Mouse (Mus musculus): ENCODE measurements at regions not wholly inside any gene's neighbourhood (a gene's known extent, or its start where the extent isn't known, plus 50 kb on each side); places are given as distances from the start of the nearest gene placed in this dataset.
A peak's percentile ranks its signal among the peaks of the same experiment; 100 is the strongest.

- Histone ChIP-seq H3K4me3 (no peak overlapping the region), H3K4me1 (replicated peaks) (no peaks in the 10 kb centered on the region), H3K4me2 (no peak overlapping the region), H3K27ac (replicated peaks) (no peak overlapping the region), H3K9ac (no peak overlapping the region), H3K27me3 (no peaks in the 10 kb centered on the region), H3K36me3 (no peaks in the 10 kb centered on the region), H3K9me3 (no peaks in the 10 kb centered on the region)
- WGBS, result 73% methylated on average over 2 of the region's 2 CpGs
- ATAC-seq (ENCODE audit: low FRiP score, low read depth), result no peak
Measured at GRCm38 (mm10) chr15:86811821-86812220, 597.6 kb downstream of the Tbc1d22a start.

GRCm38 (mm10) chr15:86814808-86815421 lies 600.7 kb downstream of the Tbc1d22a start:
- Histone ChIP-seq H3K9me3 (no peaks in the 10 kb centered on the region), H3K9ac (no peak overlapping the region), H3K36me3 (no peaks in the 10 kb centered on the region), H3K4me2 (no peak overlapping the region), H3K27ac (replicated peaks) (no peak overlapping the region), H3K27me3 (no peaks in the 10 kb centered on the region), H3K4me3 (no peak overlapping the region), H3K4me1 (replicated peaks) (no peaks in the 10 kb centered on the region)
- no peak for ATAC-seq (ENCODE audit: low FRiP score, low read depth)
- 64% methylated on average over 8 of the region's 8 CpGs for WGBS

- Histone ChIP-seq H3K9ac (no peak overlapping the region), H3K27ac (replicated peaks) (peak overlapping the region; percentile 67)
- ATAC-seq (ENCODE audit: low FRiP score, low read depth), result 0 out of 2 replicates have a peak, but pooled peaks have one; percentile 11
Measured at GRCm38 (mm10) chr15:86835996-86836395, 621.7 kb downstream of the Tbc1d22a start.

GRCm38 (mm10) chr15:86852161-86852870 lies 638.1 kb downstream of the Tbc1d22a start:
- Histone ChIP-seq H3K36me3 (no peaks in the 10 kb centered on the region), H3K4me3 (no peak overlapping the region), H3K4me2 (no peak overlapping the region), H3K4me1 (replicated peaks) (peaks cover 9% of the 10 kb centered on the region), H3K9me3 (no peaks in the 10 kb centered on the region), H3K9ac (no peak overlapping the region), H3K27ac (replicated peaks) (no peak overlapping the region), H3K27me3 (no peaks in the 10 kb centered on the region)
- ATAC-seq (ENCODE audit: low FRiP score, low read depth), result no peak
- WGBS, result 18% methylated on average over 11 of the region's 11 CpGs

More at GRCm38 (mm10) chr15:86835996-86836395, 621.7 kb downstream of the Tbc1d22a start:
- H3K4me3 ChIP-seq, result no peak overlapping the region
- H3K4me1 ChIP-seq (replicated peaks), result peaks cover 10% of the 10 kb centered on the region
- no peaks in the 10 kb centered on the region for H3K36me3 ChIP-seq
- H3K27me3 ChIP-seq, result no peaks in the 10 kb centered on the region
- H3K4me2 ChIP-seq, result no peak overlapping the region
- WGBS, result 46% methylated on average over 6 of the region's 6 CpGs
- no peaks in the 10 kb centered on the region for H3K9me3 ChIP-seq

- H3K9ac ChIP-seq, result no peak overlapping the region
- H3K27me3 ChIP-seq, result no peaks in the 10 kb centered on the region
- no peak overlapping the region for H3K4me3 ChIP-seq
- H3K4me2 ChIP-seq, result no peak overlapping the region
- no peaks in the 10 kb centered on the region for H3K36me3 ChIP-seq
- H3K9me3 ChIP-seq, result no peaks in the 10 kb centered on the region
- H3K27ac ChIP-seq (replicated peaks), result no peak overlapping the region
- WGBS, result 37% methylated on average over 3 of the region's 3 CpGs
- ATAC-seq (ENCODE audit: low FRiP score, low read depth), result no peak
- H3K4me1 ChIP-seq (replicated peaks), result no peaks in the 10 kb centered on the region
Measured at GRCm38 (mm10) chr15:86858356-86858906, 644.2 kb downstream of the Tbc1d22a start.

GRCm38 (mm10) chr15:86875721-86876309 lies 661.6 kb downstream of the Tbc1d22a start:
- 12% methylated on average over 7 of the region's 7 CpGs for WGBS
- ATAC-seq (ENCODE audit: low FRiP score, low read depth), result no peak
- no peak overlapping the region for H3K4me3 ChIP-seq
- H3K4me1 ChIP-seq (replicated peaks), result peaks cover 15% of the 10 kb centered on the region
- no peak overlapping the region for H3K27ac ChIP-seq (replicated peaks)
- H3K27me3 ChIP-seq, result no peaks in the 10 kb centered on the region
- H3K9ac ChIP-seq, result no peak overlapping the region
- no peaks in the 10 kb centered on the region for H3K36me3 ChIP-seq
- no peaks in the 10 kb centered on the region for H3K9me3 ChIP-seq
- H3K4me2 ChIP-seq, result peak overlapping the region; percentile 11; the same call in 1 of the 2 replicates

GRCm38 (mm10) chr15:86896974-86897373 lies 647.1 kb upstream of the Fam19a5 start:
- no peak overlapping the region for H3K4me2 ChIP-seq
- H3K4me3 ChIP-seq, result no peak overlapping the region
- WGBS, result 64% methylated on average over 6 of the region's 6 CpGs
- H3K27ac ChIP-seq (replicated peaks), result no peak overlapping the region
- no peaks in the 10 kb centered on the region for H3K36me3 ChIP-seq
- no peaks in the 10 kb centered on the region for H3K27me3 ChIP-seq
- no peak for ATAC-seq (ENCODE audit: low FRiP score, low read depth)
- no peaks in the 10 kb centered on the region for H3K4me1 ChIP-seq (replicated peaks)
- no peak overlapping the region for H3K9ac ChIP-seq
- no peaks in the 10 kb centered on the region for H3K9me3 ChIP-seq

- ATAC-seq (ENCODE audit: low FRiP score, low read depth), result no peak
- no peak overlapping the region for H3K27ac ChIP-seq (replicated peaks)
- WGBS, result 37% methylated on average over 1 of the region's 1 CpGs
- H3K4me2 ChIP-seq, result no peak overlapping the region
- no peaks in the 10 kb centered on the region for H3K9me3 ChIP-seq
- H3K36me3 ChIP-seq, result no peaks in the 10 kb centered on the region
- no peak overlapping the region for H3K9ac ChIP-seq
- H3K4me3 ChIP-seq, result no peak overlapping the region
- no peaks in the 10 kb centered on the region for H3K4me1 ChIP-seq (replicated peaks)
- no peaks in the 10 kb centered on the region for H3K27me3 ChIP-seq
Measured at GRCm38 (mm10) chr15:86899961-86900360, 644.1 kb upstream of the Fam19a5 start.

GRCm38 (mm10) chr15:86903006-86903405 lies 641.1 kb upstream of the Fam19a5 start:
- Histone ChIP-seq H3K4me3 (no peak overlapping the region), H3K36me3 (no peaks in the 10 kb centered on the region), H3K9me3 (no peaks in the 10 kb centered on the region), H3K9ac (no peak overlapping the region), H3K27me3 (no peaks in the 10 kb centered on the region), H3K27ac (replicated peaks) (no peak overlapping the region), H3K4me1 (replicated peaks) (no peaks in the 10 kb centered on the region), H3K4me2 (no peak overlapping the region)
- ATAC-seq (ENCODE audit: low FRiP score, low read depth), result no peak
- WGBS, result 33% methylated on average over 3 of the region's 3 CpGs

- Histone ChIP-seq H3K27me3 (no peaks in the 10 kb centered on the region), H3K27ac (replicated peaks) (no peak overlapping the region), H3K4me3 (no peak overlapping the region), H3K36me3 (no peaks in the 10 kb centered on the region), H3K4me1 (replicated peaks) (no peaks in the 10 kb centered on the region), H3K9me3 (no peaks in the 10 kb centered on the region), H3K4me2 (no peak overlapping the region), H3K9ac (no peak overlapping the region)
- no peak for ATAC-seq (ENCODE audit: low FRiP score, low read depth)
- 52% methylated on average over 3 of the region's 3 CpGs for WGBS
Measured at GRCm38 (mm10) chr15:86913276-86913675, 630.8 kb upstream of the Fam19a5 start.

GRCm38 (mm10) chr15:86917891-86918290 lies 626.2 kb upstream of the Fam19a5 start:
- ATAC-seq (ENCODE audit: low FRiP score, low read depth), result no peak
- 90% methylated on average over 8 of the region's 8 CpGs for WGBS
- Histone ChIP-seq H3K9ac (no peak overlapping the region), H3K36me3 (no peaks in the 10 kb centered on the region), H3K27ac (replicated peaks) (no peak overlapping the region), H3K4me1 (replicated peaks) (peaks cover 26% of the 10 kb centered on the region), H3K4me2 (no peak overlapping the region), H3K27me3 (no peaks in the 10 kb centered on the region), H3K9me3 (no peaks in the 10 kb centered on the region), H3K4me3 (no peak overlapping the region)

- ATAC-seq (ENCODE audit: low FRiP score, low read depth), result peak; percentile 58; the same call in 1 of the 2 replicates
- Histone ChIP-seq H3K4me1 (replicated peaks) (peaks cover 26% of the 10 kb centered on the region), H3K27ac (replicated peaks) (no peak overlapping the region), H3K27me3 (no peaks in the 10 kb centered on the region), H3K4me2 (no peak overlapping the region), H3K36me3 (no peaks in the 10 kb centered on the region), H3K9me3 (no peaks in the 10 kb centered on the region), H3K9ac (no peak overlapping the region), H3K4me3 (no peak overlapping the region)
- WGBS, result 25% methylated on average over 8 of the region's 8 CpGs
Measured at GRCm38 (mm10) chr15:86919704-86920103, 624.4 kb upstream of the Fam19a5 start.

All from hindbrain, embryonic 15.5 days (tissue).